Mouse (Mus musculus) adrenal gland, adult 2 months (tissue): ENCODE results near the gene Gdi2. TPM values are rescaled to one million over a fixed set of nuclear protein-coding genes. Genes with fewer than 3 reads are reported as not detected.

Experiments
- DNase-seq: peaks from one replicate; pipeline ENCODE4 v3.0.0; 2021
- polyA plus RNA-seq: library from polyadenylated mRNA; depleted of rRNA; stranded (reverse); fragments of >200 nt; gene quantifications from 2 replicates; pipeline ENCODE4 v1.2.3, GENCODE M21; 2012; rRNA removed
- total RNA-seq, 2 experiments: library from RNA; stranded (reverse); gene quantifications; 2 replicates each; pipeline ENCODE4 v1.2.3; 2021

The Gdi2 gene
- total and polyA plus RNA-seq, 3 experiments: 317 to 399 (median 365) TPM

- DNase-seq: no peak
Measured at GRCm38 (mm10) chr13:3547410-3547809, 9.5 kb downstream of the Gdi2 start.

GRCm38 (mm10) chr13:3547856-3548255 is 10.0 kb downstream of the Gdi2 start:
- DNase-seq: no peak

- no peak for DNase-seq
Measured at GRCm38 (mm10) chr13:3563130-3563529, 25.3 kb downstream of the Gdi2 start.

- no peak for DNase-seq
Measured at GRCm38 (mm10) chr13:3563953-3564352, 26.1 kb downstream of the Gdi2 start.

- no peak for DNase-seq
Measured at GRCm38 (mm10) chr13:3590789-3591188, 52.9 kb downstream of the Gdi2 start.

- DNase-seq: no peak
Measured at GRCm38 (mm10) chr13:3594311-3594710, 56.4 kb downstream of the Gdi2 start.

GRCm38 (mm10) chr13:3596232-3596631 is 58.4 kb downstream of the Gdi2 start:
- no peak for DNase-seq

GRCm38 (mm10) chr13:3609780-3610117 is 71.9 kb downstream of the Gdi2 start:
- DNase-seq: no peak

- DNase-seq: peak; percentile 52
Measured at GRCm38 (mm10) chr13:3610118-3610794, 72.4 kb downstream of the Gdi2 start.

- peak; percentile 99 for DNase-seq
Measured at GRCm38 (mm10) chr13:3610795-3611438, 73.1 kb downstream of the Gdi2 start, which contains the start of gene Fam208b. Gene Fam208b (minus strand): TSS chr13:3611108.

Other genes starting within 250 kb of the Gdi2 start
- gene Fam208b, start 73.0 kb downstream of the Gdi2 start, total RNA-seq: 10 to 100 TPM; 16.9 to 29.0 TPM
- gene Fam208b, start 73.0 kb downstream of the Gdi2 start, polyA plus RNA-seq: 0.88 and 1.4 TPM in 2 replicates
- gene Asb13, start 96.0 kb downstream of the Gdi2 start, total RNA-seq: 10 to 100 TPM; 13.5 to 15.9 TPM
- gene Asb13, start 96.0 kb downstream of the Gdi2 start, polyA plus RNA-seq: 19.8 and 21.0 TPM in 2 replicates